Mouse (Mus musculus): ENCODE measurements around the gene Pin4. TPM values are rescaled to one million over a fixed set of nuclear protein-coding genes. Genes with fewer than 3 reads are reported as not detected.
A peak's percentile ranks its signal among the peaks of the same experiment; 100 is the strongest.

The Pin4 gene
- polyA plus RNA-seq, 1 experiment = 31.1 TPM

DNA sequence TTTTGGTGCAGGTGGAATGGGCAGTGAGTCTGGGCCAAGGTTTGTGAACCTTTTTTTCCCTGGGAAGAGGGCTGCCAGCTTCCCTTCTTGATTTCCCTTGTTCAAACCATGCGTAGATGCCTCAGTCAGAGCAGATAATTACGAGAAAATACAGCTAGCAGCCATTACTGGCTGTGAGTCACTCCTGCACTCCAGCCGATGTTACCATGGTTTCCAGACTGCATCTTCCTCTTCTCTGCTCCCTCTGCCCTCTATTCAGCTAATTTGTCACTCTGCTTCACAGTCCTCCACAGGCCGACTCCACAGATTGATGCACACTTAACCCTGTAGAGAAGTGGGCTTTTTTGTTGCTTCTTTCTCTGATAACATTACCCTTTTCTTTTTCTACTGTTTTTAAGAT lies 3.6 kb upstream of the Pin4 start:
- Histone ChIP-seq H3K4me3 (replicated peaks; ENCODE audit: control insufficient read depth, low read depth, low read length) (no peak overlapping the region), H3K27ac (ENCODE audit: control insufficient read depth, insufficient read depth, low read depth, low read length, poor library complexity) (no peak overlapping the region), H3K4me1 (ENCODE audit: control insufficient read depth, insufficient read depth, low read length) (no peaks in the 10 kb centered on the region; the same call in 1 of the 2 replicates)
- TF ChIP-seq CTCF (IDR thresholded peaks at IDR 0.05; ENCODE audit: control insufficient read depth, insufficient read depth, low read length) (no peak), POLR2A (IDR thresholded peaks at IDR 0.05; ENCODE audit: borderline replicate concordance, control insufficient read depth, low read depth, low read length) (no peak)
- 19% methylated on average over 4 of the region's 4 CpGs for WGBS

DNA sequence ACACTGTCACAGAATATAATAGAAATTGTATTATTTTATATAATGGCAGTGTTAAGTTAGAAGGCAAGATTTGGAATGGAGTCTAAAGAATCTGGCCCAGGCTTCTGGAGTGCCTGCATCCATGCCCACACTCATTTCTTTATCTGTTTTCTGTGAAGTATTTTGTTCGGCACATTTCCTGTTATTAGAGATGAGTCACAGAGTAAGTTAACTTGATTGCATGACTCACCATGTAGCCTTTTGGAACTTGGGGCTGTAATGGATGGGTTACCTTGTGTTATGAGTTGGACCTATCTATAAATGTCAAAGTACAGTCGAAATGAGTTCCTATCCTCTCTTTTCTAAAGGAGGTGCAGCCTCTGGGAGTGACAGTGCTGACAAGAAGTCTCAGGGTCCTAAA lies 2.1 kb downstream of the Pin4 start:
- WGBS = 63% methylated on average over 2 of the region's 2 CpGs
- Histone ChIP-seq H3K27ac (ENCODE audit: control insufficient read depth, insufficient read depth, low read depth, low read length, poor library complexity) (no peak overlapping the region), H3K4me3 (replicated peaks; ENCODE audit: control insufficient read depth, low read depth, low read length) (no peak overlapping the region), H3K4me1 (ENCODE audit: control insufficient read depth, insufficient read depth, low read length) (no peaks in the 10 kb centered on the region; the same call in 1 of the 2 replicates)
- TF ChIP-seq CTCF (IDR thresholded peaks at IDR 0.05; ENCODE audit: control insufficient read depth, insufficient read depth, low read length) (no peak), POLR2A (IDR thresholded peaks at IDR 0.05; ENCODE audit: borderline replicate concordance, control insufficient read depth, low read depth, low read length) (no peak)

DNA sequence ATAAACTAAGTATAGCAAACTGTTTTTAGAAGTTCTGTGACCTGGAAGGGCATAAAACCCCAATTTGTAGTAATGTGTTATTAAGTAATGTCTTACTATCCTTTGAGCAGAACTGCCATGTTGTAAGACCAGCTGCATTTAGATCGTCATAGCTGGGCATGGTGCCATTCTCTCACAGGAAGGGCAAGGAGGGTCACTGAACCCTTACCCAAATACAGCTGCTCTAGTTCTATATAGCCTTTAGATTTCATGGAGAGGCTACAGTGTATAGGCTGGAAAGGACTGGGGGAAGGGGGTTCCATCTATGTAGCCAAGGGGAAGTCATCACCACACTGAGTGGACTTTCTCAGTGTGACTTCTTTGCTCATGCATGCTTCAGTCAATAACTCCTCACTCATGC lies 21.9 kb downstream of the Pin4 start:
- Histone ChIP-seq H3K4me1 (ENCODE audit: control insufficient read depth, insufficient read depth, low read length) (no peaks in the 10 kb centered on the region), H3K27ac (ENCODE audit: control insufficient read depth, insufficient read depth, low read depth, low read length, poor library complexity) (no peak overlapping the region), H3K4me3 (replicated peaks; ENCODE audit: control insufficient read depth, low read depth, low read length) (no peak overlapping the region)
- WGBS = 32% methylated on average over 1 of the region's 1 CpGs
- TF ChIP-seq POLR2A (IDR thresholded peaks at IDR 0.05; ENCODE audit: borderline replicate concordance, control insufficient read depth, low read depth, low read length) (no peak), CTCF (IDR thresholded peaks at IDR 0.05; ENCODE audit: control insufficient read depth, insufficient read depth, low read length) (no peak)

DNA sequence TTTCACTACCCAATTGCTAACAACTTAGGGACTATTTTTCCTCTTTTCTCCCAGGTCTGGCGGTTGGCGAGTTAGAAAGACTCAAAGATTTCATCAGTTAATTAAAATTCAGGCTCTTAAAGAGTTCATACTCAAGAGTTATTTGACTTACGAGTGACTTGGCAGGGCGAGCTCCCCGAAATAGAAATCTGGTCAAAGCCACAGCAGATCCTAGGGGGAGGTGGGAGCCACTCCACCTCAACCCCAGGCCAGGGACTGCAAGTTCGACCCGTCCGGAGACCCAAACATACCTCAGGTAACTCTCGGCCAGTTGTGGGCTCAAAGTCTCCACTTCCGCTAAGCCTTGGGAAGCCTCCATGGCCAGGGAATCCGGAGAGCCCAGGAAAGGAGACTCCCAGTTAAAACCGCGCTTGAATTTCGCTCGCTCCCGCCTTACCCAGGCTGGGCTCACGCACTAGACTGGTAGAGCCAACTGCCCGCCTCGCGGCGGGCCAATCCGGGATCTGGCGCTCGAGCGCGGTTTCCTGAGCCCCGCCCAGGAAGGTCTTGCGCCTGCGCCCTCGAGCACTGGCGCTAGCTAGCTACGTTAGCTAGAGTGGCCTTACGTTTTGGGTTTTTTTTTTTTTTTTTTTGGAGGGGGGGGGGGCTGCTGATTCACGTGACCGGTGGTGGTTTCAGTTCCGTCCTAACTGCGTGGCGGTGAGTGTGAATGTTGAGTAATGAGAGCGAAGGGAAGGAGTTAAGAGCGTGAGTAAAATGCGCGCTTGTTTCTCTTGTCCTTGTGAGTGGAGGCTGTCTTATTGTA lies 37.6 kb downstream of the Pin4 start, which contains the start of gene Ercc6l:
Ercc6l (minus strand) TSS at position 474 of the 805 bp plus-strand sequence.
- no peaks in the 10 kb centered on the region; the same call in 1 of the 2 replicates for H3K4me1 ChIP-seq (ENCODE audit: control insufficient read depth, insufficient read depth, low read length)
- 10% methylated on average over 42 of the region's 42 CpGs for WGBS
- H3K4me3 ChIP-seq (replicated peaks; ENCODE audit: control insufficient read depth, low read depth, low read length) = peak within 1 kb of the TSS; percentile 81
- peak within 1 kb of the TSS; percentile 79 for H3K27ac ChIP-seq (ENCODE audit: control insufficient read depth, insufficient read depth, low read depth, low read length, poor library complexity)
- TF ChIP-seq POLR2A (IDR thresholded peaks at IDR 0.05; ENCODE audit: borderline replicate concordance, control insufficient read depth, low read depth, low read length) = peak; percentile 30; the same call in 1 of the 2 replicates
- TF ChIP-seq CTCF (IDR thresholded peaks at IDR 0.05; ENCODE audit: control insufficient read depth, insufficient read depth, low read length) = no peak

DNA sequence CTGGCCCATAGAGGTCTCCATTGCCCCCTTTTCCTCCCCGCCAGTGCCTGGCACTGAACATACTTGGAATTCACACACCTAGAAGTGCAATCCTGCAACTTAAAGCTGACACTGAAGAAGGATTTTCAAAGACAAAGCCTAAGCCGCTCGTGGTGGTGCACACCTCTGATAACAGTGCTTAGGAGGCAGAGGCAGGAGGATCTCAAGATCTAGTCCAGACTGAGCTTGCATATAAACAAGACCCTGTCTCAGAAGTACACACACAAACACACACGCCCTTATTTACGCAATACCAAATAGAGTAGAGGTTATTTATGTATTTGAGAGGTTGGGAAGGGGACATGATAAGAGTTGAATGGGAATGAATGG lies 38.2 kb downstream of the Pin4 start:
- WGBS = 41% methylated on average over 5 of the region's 5 CpGs
- peak overlapping the region; percentile 67 for H3K4me3 ChIP-seq (replicated peaks; ENCODE audit: control insufficient read depth, low read depth, low read length)
- peak overlapping the region; percentile 62 for H3K27ac ChIP-seq (ENCODE audit: control insufficient read depth, insufficient read depth, low read depth, low read length, poor library complexity)
- TF ChIP-seq CTCF (IDR thresholded peaks at IDR 0.05; ENCODE audit: control insufficient read depth, insufficient read depth, low read length) (no peak), POLR2A (IDR thresholded peaks at IDR 0.05; ENCODE audit: borderline replicate concordance, control insufficient read depth, low read depth, low read length) (no peak)
- no peaks in the 10 kb centered on the region; the same call in 1 of the 2 replicates for H3K4me1 ChIP-seq (ENCODE audit: control insufficient read depth, insufficient read depth, low read length)

DNA sequence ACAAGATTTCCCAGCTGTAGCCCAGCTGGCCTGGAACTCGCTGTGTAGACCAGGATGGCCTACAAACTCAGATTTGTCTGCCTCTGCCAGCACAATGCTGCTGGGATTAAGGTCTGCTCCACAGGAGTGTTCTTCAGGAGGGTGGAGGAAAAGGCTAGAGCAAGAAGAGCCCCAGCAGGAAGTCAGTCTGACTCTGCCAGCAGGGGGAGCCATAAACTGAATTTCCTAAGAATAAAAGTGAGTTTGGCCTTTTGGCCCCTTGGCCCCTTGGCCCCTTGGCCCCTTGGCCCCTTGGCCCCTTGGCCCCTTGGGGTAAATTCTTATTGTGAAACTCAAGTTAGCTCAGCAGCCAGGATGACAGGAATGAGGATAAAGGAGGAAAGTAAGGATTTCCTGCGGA lies 40.5 kb downstream of the Pin4 start:
- no peak for TF ChIP-seq POLR2A (IDR thresholded peaks at IDR 0.05; ENCODE audit: borderline replicate concordance, control insufficient read depth, low read depth, low read length)
- peak; percentile 37; the same call in 1 of the 2 replicates for TF ChIP-seq CTCF (IDR thresholded peaks at IDR 0.05; ENCODE audit: control insufficient read depth, insufficient read depth, low read length)
- Histone ChIP-seq H3K4me3 (replicated peaks; ENCODE audit: control insufficient read depth, low read depth, low read length) (no peak overlapping the region), H3K27ac (ENCODE audit: control insufficient read depth, insufficient read depth, low read depth, low read length, poor library complexity) (no peak overlapping the region), H3K4me1 (ENCODE audit: control insufficient read depth, insufficient read depth, low read length) (no peaks in the 10 kb centered on the region; the same call in 1 of the 2 replicates)
- 84% methylated on average over 2 of the region's 2 CpGs for WGBS

DNA sequence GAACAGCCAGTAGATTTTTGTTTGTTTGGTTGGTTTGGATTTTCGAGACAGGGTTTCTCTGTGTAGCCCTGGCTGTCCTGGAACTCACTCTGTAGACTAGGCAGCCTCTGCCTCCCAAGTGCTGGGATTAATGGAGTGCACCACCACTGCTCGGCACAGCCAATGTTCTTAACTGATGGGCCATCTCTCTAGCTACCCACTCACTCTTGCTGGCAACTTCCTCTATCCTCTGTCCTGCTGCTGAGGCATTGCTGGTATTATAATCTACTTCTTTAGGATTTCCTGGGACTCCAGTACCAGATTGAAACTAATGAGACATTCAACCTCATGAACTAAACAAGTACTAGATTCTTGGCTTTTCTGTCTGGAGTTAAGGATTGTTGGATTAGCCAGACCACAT lies 41.3 kb downstream of the Pin4 start:
- WGBS = 70% methylated on average over 2 of the region's 2 CpGs
- H3K4me1 ChIP-seq (ENCODE audit: control insufficient read depth, insufficient read depth, low read length) = no peaks in the 10 kb centered on the region; the same call in 1 of the 2 replicates
- H3K4me3 ChIP-seq (replicated peaks; ENCODE audit: control insufficient read depth, low read depth, low read length) = no peak overlapping the region
- no peak overlapping the region for H3K27ac ChIP-seq (ENCODE audit: control insufficient read depth, insufficient read depth, low read depth, low read length, poor library complexity)
- TF ChIP-seq POLR2A (IDR thresholded peaks at IDR 0.05; ENCODE audit: borderline replicate concordance, control insufficient read depth, low read depth, low read length) = no peak
- no peak for TF ChIP-seq CTCF (IDR thresholded peaks at IDR 0.05; ENCODE audit: control insufficient read depth, insufficient read depth, low read length)

DNA sequence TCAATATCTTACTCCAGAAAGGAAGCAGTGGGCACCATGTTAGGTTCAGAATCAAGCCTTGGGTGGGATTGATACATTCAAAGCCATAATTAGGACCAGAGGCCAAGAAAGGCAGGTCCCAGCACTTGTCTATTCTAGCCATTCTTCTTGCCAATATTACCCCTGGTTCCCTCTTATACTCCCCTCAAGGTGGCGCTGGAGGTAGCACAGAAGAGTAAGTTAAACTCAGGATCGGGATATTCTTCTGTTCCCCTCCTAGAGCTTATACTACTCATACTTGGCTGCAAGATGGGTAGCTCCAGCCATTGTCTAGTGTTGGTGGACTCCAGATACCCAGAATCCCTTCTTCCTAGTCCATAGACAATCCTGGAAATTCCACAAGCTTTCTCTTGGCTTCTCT lies 43.8 kb downstream of the Pin4 start:
- no peak overlapping the region for H3K4me3 ChIP-seq (replicated peaks; ENCODE audit: control insufficient read depth, low read depth, low read length)
- H3K27ac ChIP-seq (ENCODE audit: control insufficient read depth, insufficient read depth, low read depth, low read length, poor library complexity) = no peak overlapping the region
- no peaks in the 10 kb centered on the region for H3K4me1 ChIP-seq (ENCODE audit: control insufficient read depth, insufficient read depth, low read length)
- no peak for TF ChIP-seq POLR2A (IDR thresholded peaks at IDR 0.05; ENCODE audit: borderline replicate concordance, control insufficient read depth, low read depth, low read length)
- TF ChIP-seq CTCF (IDR thresholded peaks at IDR 0.05; ENCODE audit: control insufficient read depth, insufficient read depth, low read length) = no peak
- WGBS = 27% methylated on average over 2 of the region's 2 CpGs
